Mouse (Mus musculus): Measurements from ENCODE around the gene Pik3r5. TPM values are rescaled to one million over a fixed set of nuclear protein-coding genes. Genes with fewer than 3 reads are reported as not detected.

Gene Pik3r5
- polyA plus RNA-seq, 1 experiment from 2014 or later: 0.81 TPM

DNA sequence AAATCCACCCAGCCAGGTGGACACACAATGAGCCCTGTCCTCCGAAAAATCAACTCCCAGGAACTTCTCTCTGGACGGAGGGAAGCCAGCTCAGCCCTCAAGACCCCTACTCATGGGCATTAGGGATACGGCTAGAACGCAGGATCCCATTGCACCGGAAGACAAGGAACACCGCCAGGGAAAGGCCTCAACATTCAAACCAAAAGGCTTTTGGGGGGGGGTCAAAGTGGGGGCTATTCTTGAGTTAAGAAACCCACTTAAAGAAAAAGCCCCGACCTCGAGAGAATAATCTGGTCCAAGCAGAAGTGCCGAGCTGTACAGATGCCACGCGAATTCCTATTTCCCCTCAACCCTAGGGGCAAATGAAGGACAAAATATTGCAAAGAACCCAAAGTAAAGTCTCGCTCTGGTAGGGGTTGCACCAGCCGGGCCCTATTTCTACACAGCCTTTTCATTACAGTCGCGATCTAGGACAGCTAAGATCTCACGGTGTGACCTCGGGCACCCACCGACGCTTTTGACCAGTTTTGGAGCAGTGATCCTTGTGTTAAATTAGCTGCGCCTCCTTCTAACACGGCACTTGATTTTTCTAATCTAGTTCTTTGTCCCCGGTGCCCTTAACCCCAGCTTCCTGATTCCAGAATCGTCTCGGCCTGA lies 32.9 kb upstream of the Pik3r5 start:
- peak; percentile 24 for ATAC-seq (replicated peaks; ENCODE audit: low FRiP score)
- peaks cover 14% of the 10 kb centered on the region for H3K4me1 ChIP-seq (replicated peaks; ENCODE audit: control insufficient read depth, insufficient read depth, low read length)
- H3K36me3 ChIP-seq (ENCODE audit: control insufficient read depth, insufficient read depth, low read length): no peaks in the 10 kb centered on the region
- H3K4me3 ChIP-seq (ENCODE audit: low read depth, low read length): peak overlapping the region; percentile 44
- peaks cover 55% of the 10 kb centered on the region for H3K27me3 ChIP-seq (ENCODE audit: control insufficient read depth, insufficient read depth, low read length)
- DNase-seq (ENCODE audit: low spot score): no peak
- H3K9ac ChIP-seq (ENCODE audit: low read length): no peak overlapping the region
- H3K4me2 ChIP-seq (ENCODE audit: low read depth, low read length, severe bottlenecking): peak overlapping the region; percentile 92
- WGBS: 3% methylated on average over 24 of the region's 24 CpGs
- H3K9me3 ChIP-seq (ENCODE audit: control insufficient read depth, low read length): no peaks in the 10 kb centered on the region
- peak overlapping the region; percentile 63; the same call in 1 of the 2 replicates for H3K27ac ChIP-seq (ENCODE audit: low read depth, low read length)

DNA sequence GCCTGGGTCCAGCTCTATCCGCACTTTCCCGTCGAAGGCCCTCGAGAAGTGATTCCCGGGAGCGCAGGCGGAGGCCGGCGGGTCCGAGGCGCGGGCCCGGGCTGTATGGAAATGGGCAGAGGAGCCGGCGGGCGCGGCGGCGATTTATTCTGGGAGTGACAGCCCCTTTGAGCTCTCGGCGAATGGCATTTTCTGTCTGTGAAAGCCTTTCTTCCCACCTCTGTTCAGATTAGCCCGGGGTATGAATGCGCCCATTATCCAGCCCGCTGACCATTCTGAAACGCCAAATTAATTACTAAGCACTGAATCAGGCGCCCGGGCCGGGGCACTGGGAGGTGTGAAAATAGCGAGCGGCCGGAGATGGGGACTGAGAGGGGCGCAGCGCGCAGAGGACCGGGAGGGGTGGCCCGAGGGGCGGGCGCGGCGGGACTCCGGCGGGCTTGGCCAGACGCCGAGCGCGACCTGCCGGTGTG lies 32.3 kb upstream of the Pik3r5 start:
- Histone ChIP-seq H3K27ac (ENCODE audit: low read depth, low read length) (peak overlapping the region; percentile 72; the same call in 1 of the 2 replicates), H3K36me3 (ENCODE audit: control insufficient read depth, insufficient read depth, low read length) (no peaks in the 10 kb centered on the region), H3K4me3 (ENCODE audit: low read depth, low read length) (peak overlapping the region; percentile 44), H3K27me3 (ENCODE audit: control insufficient read depth, insufficient read depth, low read length) (peaks cover 50% of the 10 kb centered on the region), H3K4me1 (replicated peaks; ENCODE audit: control insufficient read depth, insufficient read depth, low read length) (peaks cover 14% of the 10 kb centered on the region), H3K9me3 (ENCODE audit: control insufficient read depth, low read length) (no peaks in the 10 kb centered on the region), H3K9ac (ENCODE audit: low read length) (peak overlapping the region; percentile 65; the same call in 1 of the 2 replicates), H3K4me2 (ENCODE audit: low read depth, low read length, severe bottlenecking) (peak overlapping the region; percentile 92)
- WGBS: 1% methylated on average over 37 of the region's 47 CpGs
- ATAC-seq (replicated peaks; ENCODE audit: low FRiP score) (peak; percentile 94), DNase-seq (ENCODE audit: low spot score) (peak; percentile 89)

DNA sequence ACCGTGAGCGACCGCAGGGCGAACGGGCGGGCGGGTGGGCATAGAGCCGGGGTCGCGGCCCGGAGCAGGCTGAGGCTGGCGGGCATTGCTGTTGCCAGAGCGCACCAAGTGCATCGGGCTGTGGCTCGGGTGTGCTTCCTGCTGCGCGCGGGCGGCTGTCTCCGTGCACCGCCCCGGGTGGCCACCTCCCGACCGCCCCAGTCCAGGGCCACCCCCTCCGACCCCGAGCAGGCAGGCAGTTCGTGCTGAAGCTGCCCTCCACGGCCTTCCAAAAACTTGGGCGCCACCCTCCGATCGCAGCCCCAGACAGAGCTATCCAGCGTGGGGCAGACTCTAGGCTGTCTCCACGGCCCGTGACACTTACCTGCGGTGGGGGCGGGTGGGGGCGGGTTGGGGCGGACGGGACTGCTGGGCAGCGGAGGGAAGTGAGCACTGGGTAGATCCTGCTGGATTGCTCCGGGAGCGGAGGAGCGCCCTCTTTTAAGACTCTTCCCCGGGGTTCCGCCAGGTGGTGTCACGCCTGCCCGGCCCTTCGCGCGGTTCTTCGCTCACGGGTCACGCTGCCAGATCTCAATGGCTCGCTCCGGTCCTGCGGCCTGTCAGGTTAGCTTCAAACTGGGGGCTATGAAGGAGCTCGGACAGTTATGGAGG lies 31.8 kb upstream of the Pik3r5 start:
- WGBS: under 1% methylated on average over 57 of the region's 57 CpGs
- peak overlapping the region; percentile 65 for H3K9ac ChIP-seq (ENCODE audit: low read length)

DNA sequence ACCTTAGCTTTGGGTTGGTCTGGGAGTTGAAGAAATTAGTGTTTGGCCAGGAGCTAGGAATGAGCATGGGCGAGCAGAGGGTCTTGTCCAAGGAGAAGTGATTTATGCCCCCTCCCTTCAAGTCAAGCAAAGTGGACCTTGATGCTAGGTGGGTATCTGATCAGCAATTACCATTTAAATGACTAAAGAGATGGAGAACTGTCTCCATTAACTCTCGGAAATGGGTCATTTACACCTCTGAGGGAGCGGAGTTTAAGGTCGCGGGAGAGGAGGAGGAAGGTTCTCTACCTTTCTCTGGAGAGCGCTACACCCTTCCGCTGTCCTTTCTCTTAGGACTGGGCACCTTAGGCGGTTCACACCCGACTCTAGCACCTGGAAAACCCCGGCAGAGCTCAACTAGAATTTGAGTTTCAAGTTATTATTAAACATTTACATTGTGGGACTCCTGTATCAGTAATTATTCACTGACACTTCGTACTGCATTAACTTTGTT lies 31.1 kb upstream of the Pik3r5 start, which contains the start of gene Ntn1:
Ntn1 (minus strand) TSS at position 97 of the 493 bp plus-strand sequence.
- peak within 1 kb of the TSS; percentile 44 for H3K4me3 ChIP-seq (ENCODE audit: low read depth, low read length)
- peak within 1 kb of the TSS; percentile 72; the same call in 1 of the 2 replicates for H3K27ac ChIP-seq (ENCODE audit: low read depth, low read length)
- H3K4me2 ChIP-seq (ENCODE audit: low read depth, low read length, severe bottlenecking): peak within 1 kb of the TSS; percentile 92
- H3K27me3 ChIP-seq (ENCODE audit: control insufficient read depth, insufficient read depth, low read length): peaks cover 45% of the 10 kb centered on the region
- no peak for ATAC-seq (replicated peaks; ENCODE audit: low FRiP score)
- H3K4me1 ChIP-seq (replicated peaks; ENCODE audit: control insufficient read depth, insufficient read depth, low read length): peaks cover 14% of the 10 kb centered on the region
- H3K9me3 ChIP-seq (ENCODE audit: control insufficient read depth, low read length): no peaks in the 10 kb centered on the region
- 5% methylated on average over 11 of the region's 11 CpGs for WGBS
- no peaks in the 10 kb centered on the region for H3K36me3 ChIP-seq (ENCODE audit: control insufficient read depth, insufficient read depth, low read length)
- DNase-seq (ENCODE audit: low spot score): no peak
- H3K9ac ChIP-seq (ENCODE audit: low read length): peak within 1 kb of the TSS; percentile 65

More for the DNA sequence above, 31.8 kb upstream of the Pik3r5 start:
- Histone ChIP-seq H3K9me3 (ENCODE audit: control insufficient read depth, low read length) (no peaks in the 10 kb centered on the region), H3K27me3 (ENCODE audit: control insufficient read depth, insufficient read depth, low read length) (peaks cover 47% of the 10 kb centered on the region), H3K27ac (ENCODE audit: low read depth, low read length) (peak overlapping the region; percentile 72; the same call in 1 of the 2 replicates), H3K4me2 (ENCODE audit: low read depth, low read length, severe bottlenecking) (peak overlapping the region; percentile 92), H3K36me3 (ENCODE audit: control insufficient read depth, insufficient read depth, low read length) (no peaks in the 10 kb centered on the region), H3K4me3 (ENCODE audit: low read depth, low read length) (peak overlapping the region; percentile 44), H3K4me1 (replicated peaks; ENCODE audit: control insufficient read depth, insufficient read depth, low read length) (peaks cover 14% of the 10 kb centered on the region)
- ATAC-seq (replicated peaks; ENCODE audit: low FRiP score) (peak; percentile 72), DNase-seq (ENCODE audit: low spot score) (peak; percentile 84)

DNA sequence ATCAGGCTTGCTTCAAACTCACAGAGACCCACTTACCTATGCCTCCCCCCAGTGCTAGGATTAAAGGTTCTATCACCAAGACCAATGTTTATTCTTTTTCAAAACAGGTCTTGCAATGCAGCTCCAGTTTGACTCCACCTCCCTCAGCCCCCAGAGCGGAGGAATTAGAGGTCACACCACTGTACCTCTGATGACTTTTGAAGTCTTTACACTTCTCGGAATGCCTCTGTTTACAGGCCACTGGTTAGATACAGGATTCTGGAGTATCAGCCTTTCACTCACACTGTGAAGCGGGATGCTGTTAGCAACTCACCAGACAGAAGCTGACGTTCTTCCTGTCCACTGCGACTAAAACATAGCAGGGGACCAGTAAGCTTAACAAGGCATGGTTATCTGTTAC lies 30.5 kb upstream of the Pik3r5 start:
- peaks cover 41% of the 10 kb centered on the region for H3K27me3 ChIP-seq (ENCODE audit: control insufficient read depth, insufficient read depth, low read length)
- ATAC-seq (replicated peaks; ENCODE audit: low FRiP score): no peak
- H3K4me1 ChIP-seq (replicated peaks; ENCODE audit: control insufficient read depth, insufficient read depth, low read length): peaks cover 14% of the 10 kb centered on the region
- DNase-seq (ENCODE audit: low spot score): no peak
- H3K9me3 ChIP-seq (ENCODE audit: control insufficient read depth, low read length): no peaks in the 10 kb centered on the region
- no peak overlapping the region for H3K4me3 ChIP-seq (ENCODE audit: low read depth, low read length)
- H3K27ac ChIP-seq (ENCODE audit: low read depth, low read length): no peak overlapping the region
- no peak overlapping the region for H3K9ac ChIP-seq (ENCODE audit: low read length)
- WGBS: 26% methylated on average over 5 of the region's 5 CpGs
- no peak overlapping the region for H3K4me2 ChIP-seq (ENCODE audit: low read depth, low read length, severe bottlenecking)
- H3K36me3 ChIP-seq (ENCODE audit: control insufficient read depth, insufficient read depth, low read length): no peaks in the 10 kb centered on the region

DNA sequence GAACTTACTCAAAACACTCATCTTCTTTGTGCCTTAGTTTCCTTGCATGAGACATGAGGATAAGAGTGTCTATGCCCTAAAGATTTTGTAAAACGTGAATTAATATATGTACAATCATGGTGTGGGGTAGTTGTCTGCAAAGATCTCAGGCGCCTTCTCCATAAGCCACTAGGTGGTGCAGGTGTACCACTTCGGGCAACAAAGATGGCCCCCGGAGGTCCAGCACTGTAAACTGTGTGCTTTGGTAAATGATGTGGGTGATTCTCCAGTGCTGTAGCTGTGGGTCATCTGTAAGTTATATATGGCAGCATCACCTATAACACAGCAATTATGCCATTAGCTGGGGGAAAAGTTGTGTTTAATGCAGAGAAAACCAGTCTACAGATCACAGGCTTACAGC lies 27.7 kb upstream of the Pik3r5 start:
- ATAC-seq (replicated peaks; ENCODE audit: low FRiP score) (no peak), DNase-seq (ENCODE audit: low spot score) (no peak)
- peaks cover 21% of the 10 kb centered on the region for H3K27me3 ChIP-seq (ENCODE audit: control insufficient read depth, insufficient read depth, low read length)
- H3K4me2 ChIP-seq (ENCODE audit: low read depth, low read length, severe bottlenecking): no peak overlapping the region
- H3K27ac ChIP-seq (ENCODE audit: low read depth, low read length): no peak overlapping the region
- no peaks in the 10 kb centered on the region for H3K9me3 ChIP-seq (ENCODE audit: control insufficient read depth, low read length)
- no peaks in the 10 kb centered on the region for H3K36me3 ChIP-seq (ENCODE audit: control insufficient read depth, insufficient read depth, low read length)
- H3K9ac ChIP-seq (ENCODE audit: low read length): no peak overlapping the region
- H3K4me1 ChIP-seq (replicated peaks; ENCODE audit: control insufficient read depth, insufficient read depth, low read length): peaks cover 6% of the 10 kb centered on the region; the same call in 1 of the 2 replicates
- H3K4me3 ChIP-seq (ENCODE audit: low read depth, low read length): no peak overlapping the region
- WGBS: 59% methylated on average over 4 of the region's 4 CpGs

DNA sequence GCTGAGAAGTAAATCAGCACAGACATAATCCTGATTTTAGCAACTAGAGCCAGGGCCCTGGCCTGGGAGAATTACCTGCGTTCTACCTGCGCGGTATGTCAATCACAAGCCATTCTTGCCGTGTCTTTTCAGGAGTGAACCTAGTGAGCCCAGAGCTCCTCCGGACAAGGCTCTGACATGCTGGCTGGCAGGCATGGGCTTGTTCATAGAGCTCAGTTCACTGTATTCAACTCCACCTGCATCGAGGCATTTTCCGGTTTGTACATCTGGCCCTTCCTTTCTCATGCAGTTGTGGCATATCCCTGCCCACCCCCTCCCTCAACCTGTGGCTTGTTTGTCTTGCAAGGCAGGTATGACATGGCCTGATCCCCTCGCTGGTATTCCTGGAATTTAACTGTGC lies 26.3 kb upstream of the Pik3r5 start:
- H3K27me3 ChIP-seq (ENCODE audit: control insufficient read depth, insufficient read depth, low read length): peaks cover 12% of the 10 kb centered on the region

DNA sequence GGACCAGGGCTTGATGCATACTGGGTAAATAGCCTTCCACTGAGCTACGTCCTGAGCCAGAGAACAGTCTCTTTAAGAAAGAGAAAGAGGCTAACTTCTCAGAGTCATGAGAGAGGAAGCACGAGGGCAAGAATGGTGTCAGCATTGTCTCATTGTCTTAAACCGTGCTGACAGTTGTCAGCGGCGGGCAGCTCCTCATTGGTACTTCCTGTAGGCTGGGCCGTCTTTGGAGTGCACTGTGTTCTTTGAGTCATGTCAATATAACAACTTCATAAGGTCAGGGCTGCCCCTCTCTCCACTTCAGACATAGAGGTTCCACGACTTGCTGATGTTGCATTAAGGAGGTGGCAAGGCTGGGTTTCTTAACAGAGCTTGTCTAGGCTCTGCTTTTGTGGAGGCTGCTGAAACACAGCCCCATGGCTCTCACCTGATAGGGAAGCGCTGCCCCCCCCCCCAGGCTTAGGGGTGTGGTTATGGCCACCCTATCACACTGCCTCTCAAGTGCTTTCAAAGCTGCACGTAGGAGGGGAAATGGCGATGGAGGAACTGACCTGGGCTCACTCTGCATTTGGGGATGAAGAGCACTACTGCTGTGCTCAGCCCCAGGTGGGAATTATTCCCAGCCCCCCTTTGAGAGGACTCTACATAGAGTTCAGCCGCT lies 24.5 kb upstream of the Pik3r5 start:
- H3K9ac ChIP-seq (ENCODE audit: low read length): no peak overlapping the region
- DNase-seq (ENCODE audit: low spot score) (peak; percentile 46), ATAC-seq (replicated peaks; ENCODE audit: low FRiP score) (no peak)
- H3K27me3 ChIP-seq (ENCODE audit: control insufficient read depth, insufficient read depth, low read length): no peaks in the 10 kb centered on the region
- H3K4me1 ChIP-seq (replicated peaks; ENCODE audit: control insufficient read depth, insufficient read depth, low read length): no peaks in the 10 kb centered on the region
- WGBS: 72% methylated on average over 11 of the region's 11 CpGs
- no peak overlapping the region for H3K27ac ChIP-seq (ENCODE audit: low read depth, low read length)
- no peaks in the 10 kb centered on the region for H3K36me3 ChIP-seq (ENCODE audit: control insufficient read depth, insufficient read depth, low read length)
- H3K4me3 ChIP-seq (ENCODE audit: low read depth, low read length): no peak overlapping the region
- H3K9me3 ChIP-seq (ENCODE audit: control insufficient read depth, low read length): no peaks in the 10 kb centered on the region
- no peak overlapping the region for H3K4me2 ChIP-seq (ENCODE audit: low read depth, low read length, severe bottlenecking)

More for the DNA sequence above, 26.3 kb upstream of the Pik3r5 start:
- Histone ChIP-seq H3K9ac (ENCODE audit: low read length) (no peak overlapping the region), H3K9me3 (ENCODE audit: control insufficient read depth, low read length) (no peaks in the 10 kb centered on the region), H3K36me3 (ENCODE audit: control insufficient read depth, insufficient read depth, low read length) (no peaks in the 10 kb centered on the region), H3K4me1 (replicated peaks; ENCODE audit: control insufficient read depth, insufficient read depth, low read length) (no peaks in the 10 kb centered on the region), H3K4me3 (ENCODE audit: low read depth, low read length) (no peak overlapping the region), H3K4me2 (ENCODE audit: low read depth, low read length, severe bottlenecking) (no peak overlapping the region), H3K27ac (ENCODE audit: low read depth, low read length) (no peak overlapping the region)
- ATAC-seq (replicated peaks; ENCODE audit: low FRiP score) (no peak), DNase-seq (ENCODE audit: low spot score) (no peak)
- WGBS: 89% methylated on average over 8 of the region's 8 CpGs

Data from forebrain, embryonic 11.5 days (tissue).